Mouse (Mus musculus): ENCODE results near the gene Foxd1.

Foxd1 gene

DNA sequence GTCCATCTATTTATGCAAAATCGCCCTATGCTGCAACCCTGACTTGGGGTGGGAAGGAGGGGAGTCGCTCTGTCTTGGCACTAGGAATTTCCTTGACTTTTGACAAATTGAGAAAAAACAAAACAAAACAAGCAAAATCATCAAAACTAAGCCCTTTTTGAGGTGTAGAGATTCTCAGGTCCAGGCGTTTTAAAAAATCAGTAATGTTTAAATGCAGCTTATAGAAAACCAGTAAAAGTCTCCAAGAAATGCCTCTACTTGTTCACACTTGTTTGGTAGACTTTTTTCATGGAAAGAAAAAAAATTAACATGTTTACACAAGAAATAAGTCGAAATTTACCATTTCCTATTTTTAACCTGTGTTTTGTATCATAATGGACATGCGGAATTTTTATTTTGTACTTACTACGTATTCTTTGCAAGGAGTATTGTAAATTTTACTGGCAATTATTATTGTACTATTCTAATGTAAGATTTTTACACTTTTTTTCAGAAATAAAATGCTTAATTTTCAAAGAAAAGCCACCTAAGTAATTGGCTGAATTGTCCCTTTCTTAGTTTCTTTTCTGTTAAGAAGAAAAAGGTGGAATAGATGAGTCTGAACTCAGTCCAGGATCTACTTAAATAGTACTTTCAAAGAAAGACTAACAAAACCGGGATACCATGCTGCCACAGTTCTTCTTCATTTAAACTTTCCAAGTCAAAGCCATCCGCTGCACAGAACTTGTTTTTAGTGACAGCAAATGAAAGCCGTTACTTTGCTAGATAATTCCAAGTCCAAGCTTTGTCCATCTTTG is 2.3 kb downstream of the Foxd1 start:
- DNase-seq: no peak

DNA sequence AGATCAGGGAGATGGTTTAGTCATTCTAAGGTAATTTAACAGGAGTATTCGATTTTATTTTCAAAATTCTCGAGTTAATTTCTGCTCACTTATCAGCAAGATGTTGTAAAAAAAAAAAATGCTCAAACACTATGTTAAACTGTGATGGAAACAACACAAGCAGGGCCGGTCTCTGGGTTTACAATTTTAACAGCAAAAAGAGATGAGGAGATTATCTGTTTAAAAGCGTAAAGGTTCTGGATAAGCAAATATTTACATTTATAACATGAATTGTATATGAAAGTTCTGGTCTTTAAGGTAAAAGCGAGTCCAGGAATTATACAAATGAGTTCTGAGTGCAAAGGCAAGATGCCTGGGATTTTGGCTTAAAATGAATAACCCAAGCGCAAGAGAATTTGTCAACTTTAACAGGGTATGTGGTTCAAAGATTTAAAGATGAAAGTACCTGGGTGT is 3.0 kb downstream of the Foxd1 start:
- no peak for DNase-seq

DNA sequence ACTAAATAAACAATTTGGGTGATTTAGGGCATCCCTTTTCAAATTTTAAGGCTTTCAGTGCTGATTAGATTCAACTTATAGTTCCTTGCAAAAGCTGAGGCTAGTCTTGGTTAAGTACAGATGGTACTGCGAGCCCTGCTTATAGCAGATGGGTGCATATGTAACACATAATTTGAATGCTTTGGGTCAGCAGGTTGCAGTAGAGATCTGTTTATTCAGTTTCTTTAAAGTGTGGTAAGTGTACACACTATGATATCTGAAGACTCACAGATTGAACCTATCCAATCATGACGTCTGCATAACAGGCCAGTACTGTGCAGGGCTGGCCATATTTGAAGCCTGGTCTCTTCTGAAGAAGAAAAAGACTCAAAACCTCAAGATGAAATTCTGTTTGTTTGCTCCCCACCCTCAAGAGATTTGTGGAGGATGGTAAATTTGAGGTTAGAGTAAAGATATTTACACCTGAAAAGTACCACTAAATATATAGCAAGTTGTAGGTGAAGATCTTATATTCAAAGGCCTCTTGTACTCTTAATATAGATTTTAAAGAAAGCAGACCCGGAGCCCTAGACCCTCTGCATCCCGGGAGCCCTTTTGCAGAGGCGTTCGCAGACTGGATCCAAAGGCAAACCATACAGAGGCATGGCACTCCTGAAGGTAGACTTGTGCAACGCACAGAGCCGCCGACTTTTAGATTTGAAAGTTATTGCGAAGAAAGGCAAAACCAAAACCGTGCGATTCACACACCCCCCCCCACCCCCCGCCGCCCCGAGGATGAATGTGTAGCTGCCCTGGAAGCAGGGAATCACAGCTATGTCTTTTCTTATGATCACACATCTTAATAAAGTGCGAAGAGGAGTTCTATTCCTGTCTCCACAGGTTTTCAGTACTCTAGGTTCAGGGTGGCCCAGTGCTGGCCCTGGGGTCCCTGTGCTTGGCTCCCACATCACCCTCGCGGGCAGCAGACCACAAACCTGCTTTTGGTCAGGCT is 3.7 kb downstream of the Foxd1 start:
- DNase-seq: no peak

DNA sequence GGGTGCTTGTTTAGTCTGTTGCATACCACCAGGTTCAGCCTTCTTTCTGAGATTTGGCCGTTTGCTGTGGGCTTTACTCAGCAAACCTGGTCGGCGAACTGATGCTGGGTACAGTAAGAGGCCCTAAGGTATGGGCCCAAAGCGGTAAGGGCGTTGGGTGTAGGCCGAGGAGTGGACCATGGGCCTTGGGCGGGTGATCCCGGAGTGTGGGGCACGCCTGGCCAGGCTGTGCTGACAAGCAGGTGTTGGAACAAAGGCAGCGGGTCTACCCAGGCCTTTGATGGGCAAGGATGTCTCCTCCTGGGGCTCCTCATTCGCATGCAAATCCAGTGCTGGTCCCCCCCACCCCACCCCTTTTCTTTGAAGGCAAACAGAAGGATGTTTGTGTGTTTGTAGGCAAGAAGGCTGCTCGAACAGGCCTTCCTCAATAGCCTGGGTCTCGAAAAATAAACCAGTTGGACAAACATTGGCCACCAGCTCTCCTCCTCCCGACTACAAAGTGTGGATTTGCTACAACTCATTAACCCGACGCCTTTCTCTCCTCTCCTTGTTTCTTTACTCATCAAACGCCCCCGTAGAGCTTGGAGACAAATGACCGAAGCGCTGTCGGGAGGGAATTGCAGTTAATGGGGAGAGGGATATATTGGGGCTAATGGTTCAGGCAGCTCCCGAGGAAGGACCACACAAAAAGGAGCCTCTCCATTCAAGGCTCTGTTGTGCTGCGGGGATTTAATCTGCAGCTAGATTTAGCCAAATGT is 4.6 kb downstream of the Foxd1 start:
- no peak for DNase-seq

DNA sequence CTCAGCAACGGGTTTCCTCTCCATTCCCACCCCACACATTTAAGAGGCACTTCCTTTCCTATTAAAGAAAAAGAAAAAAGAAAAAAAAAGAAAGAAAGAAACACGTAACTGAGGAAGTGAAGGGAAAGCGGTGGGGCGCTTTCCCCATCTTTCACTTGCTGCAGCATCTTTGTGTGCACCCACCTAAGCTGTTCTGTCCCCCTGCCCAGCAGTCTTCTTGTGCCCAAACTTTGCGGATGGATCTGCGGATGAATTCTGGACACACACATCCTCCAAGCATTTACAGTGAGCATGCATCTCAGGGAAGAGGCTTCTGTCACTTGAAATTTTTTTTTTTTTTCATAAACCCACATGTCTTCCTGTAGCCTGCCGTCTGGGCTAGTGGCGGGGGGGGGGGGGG is 5.3 kb downstream of the Foxd1 start:
- no peak for DNase-seq

DNA sequence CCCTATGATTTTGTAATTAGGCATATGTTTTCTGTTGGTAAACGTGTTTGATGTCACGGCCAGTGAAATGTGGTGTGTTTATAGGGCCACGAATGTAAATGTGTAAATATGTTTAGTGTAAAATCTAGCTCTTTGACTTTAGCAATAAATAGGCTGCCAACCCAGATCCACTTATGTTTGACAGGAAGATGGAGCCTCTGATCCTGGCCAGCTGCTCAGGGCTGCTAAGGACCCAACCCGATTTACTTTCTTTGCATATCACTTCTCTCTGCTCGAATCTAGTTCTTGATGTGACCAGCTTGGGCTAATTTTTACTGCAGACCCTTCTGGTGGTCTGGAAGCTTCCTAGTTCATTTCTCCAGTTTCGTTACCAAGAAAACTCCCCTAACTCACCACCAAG is 6.3 kb downstream of the Foxd1 start:
- no peak for DNase-seq

DNA sequence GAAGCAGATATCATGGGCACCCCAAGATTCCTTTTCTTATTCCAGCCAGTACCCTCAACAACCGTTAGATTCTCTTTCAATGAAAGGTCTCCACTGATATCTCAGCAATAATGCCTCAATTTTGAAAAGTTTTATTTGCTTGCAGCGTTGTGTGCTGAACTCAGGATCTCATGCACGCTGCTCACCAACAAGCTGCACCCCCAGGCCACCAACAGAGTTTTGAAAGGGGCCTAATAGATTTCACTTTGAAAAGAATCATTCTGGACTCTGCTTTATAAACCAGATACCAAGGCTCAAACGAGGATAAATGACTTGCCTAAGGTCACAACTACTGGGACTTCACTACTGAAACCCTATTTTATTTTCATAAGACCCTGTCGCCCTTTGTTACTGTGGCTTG is 7.1 kb downstream of the Foxd1 start:
- no peak for DNase-seq

DNA sequence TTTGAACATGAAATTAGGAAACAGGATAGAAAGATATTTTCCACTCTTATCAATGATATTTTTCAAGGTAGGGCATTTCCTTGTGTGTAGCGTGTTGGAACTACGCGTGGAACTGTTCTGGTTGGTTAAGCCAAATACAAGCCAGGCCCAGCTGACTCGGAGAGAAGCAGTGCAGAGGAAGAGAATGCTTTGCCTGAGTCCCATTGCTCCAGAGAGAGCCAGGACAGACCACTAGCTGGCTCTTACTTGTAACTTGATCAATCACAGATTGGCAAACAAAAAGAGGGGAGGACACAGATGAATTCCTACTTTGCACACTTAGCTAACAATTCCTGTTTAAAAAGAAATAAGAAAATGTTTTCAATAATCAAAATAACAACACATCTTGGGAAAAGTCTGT is 9.0 kb downstream of the Foxd1 start:
- no peak for DNase-seq

DNA sequence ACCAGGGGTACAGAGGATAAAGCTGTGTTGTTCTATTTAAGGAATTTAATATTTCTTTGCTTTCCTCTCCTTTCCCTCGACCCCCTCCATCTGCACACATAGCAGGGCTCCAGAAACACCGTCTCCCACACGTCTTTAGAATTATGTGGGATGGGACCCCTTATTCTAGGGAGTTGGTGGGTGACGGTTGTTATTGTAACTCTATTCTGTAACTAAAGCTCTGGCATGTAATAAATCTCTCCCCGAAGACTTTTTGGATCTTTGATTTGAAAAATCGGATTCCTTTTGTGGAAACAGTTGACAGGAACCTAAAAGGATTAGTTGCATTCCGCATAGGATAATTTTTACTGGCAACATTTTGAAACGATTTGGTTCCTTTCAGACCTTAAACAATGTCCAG is 11.0 kb downstream of the Foxd1 start:
- no peak for DNase-seq

DNA sequence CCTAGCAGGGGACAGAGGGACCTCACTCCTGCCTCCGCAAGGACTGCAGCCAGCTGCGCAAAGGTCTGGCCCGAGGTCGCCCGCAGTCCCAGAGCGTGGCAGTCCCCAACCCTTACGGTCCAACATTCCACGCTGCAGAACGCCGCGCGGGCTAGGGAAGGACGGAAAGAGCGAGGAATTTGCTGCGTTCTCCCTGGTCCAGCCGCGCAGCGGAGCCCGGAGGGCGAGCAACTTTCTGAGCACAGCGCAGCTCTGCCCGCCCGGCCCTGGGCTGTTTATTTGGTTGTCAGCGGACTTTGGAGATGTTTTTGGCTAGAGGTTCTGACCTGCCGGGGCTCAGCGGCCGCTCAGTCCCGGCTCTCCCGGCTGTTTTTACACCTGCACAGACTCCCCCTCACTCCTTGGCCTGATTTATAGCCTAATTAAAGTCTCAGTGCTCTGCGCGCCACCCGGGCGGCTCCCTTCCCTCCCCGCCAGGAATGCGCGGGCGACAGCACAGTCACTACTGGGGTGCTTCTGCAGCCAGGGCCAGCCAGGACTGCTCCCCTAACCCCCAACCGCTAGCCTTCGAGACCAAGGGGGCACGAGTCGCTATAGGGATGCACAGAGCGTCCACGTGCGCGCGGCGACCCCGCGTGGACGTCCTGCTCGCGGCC is 11.9 kb downstream of the Foxd1 start:
- no peak for DNase-seq

DNA sequence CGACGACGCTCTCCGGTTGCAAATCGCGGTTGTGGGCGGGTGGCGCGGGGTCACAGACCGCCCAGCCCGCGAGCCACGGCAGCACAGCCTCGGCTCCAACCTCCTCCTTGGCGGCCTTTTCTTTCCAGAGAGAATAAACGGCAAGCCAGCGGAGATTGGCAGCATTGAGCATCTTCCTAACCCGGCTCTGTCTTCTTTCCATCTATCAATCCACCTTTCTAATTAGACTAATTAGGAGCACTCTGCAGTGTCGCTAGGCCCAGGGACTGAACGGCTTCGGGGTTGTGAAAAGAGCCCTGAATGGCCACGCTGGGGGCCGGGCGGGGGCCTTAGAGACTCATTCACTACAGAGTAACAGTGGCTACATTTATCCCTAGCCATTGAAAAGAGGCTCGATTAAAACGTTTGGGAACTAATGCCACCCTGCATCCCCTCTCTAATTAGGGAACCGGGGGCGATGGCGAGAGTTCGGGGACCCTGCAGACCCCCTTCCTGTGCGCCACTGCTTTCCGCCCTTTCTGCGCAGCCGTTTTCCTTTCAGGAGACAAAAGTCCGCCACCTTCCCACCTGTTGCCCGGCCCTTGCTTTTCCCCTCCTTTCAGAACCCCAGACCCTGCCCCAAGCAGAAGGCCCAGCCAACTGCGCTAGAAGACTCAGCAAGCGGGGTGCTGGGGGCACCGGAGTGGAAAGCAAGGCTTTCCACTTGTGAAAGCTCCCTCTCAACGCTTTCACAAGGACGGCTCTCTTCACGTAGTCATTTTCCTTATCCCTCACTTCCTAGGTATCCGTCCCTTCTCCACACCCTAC is 12.6 kb downstream of the Foxd1 start:
- DNase-seq: no peak

DNA sequence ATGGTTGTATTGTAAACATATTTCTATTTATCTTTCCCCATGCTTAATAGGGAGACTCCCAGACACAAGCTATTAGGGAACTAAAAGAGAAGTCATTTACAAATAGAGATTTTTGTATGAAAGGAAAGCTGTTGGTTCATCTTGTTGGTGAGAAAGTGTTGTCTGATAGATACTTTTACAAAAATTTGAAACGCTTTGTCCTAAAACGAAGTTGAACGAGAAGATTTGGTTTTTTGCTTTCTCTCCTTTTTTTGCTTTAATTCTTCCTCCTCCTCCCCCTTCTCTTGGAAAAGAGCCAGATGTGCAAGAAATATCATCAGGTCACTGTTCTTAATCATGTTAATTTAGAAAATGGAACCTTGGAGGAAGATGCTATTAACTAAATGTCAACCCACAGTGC is 13.6 kb downstream of the Foxd1 start:
- DNase-seq: no peak

DNA sequence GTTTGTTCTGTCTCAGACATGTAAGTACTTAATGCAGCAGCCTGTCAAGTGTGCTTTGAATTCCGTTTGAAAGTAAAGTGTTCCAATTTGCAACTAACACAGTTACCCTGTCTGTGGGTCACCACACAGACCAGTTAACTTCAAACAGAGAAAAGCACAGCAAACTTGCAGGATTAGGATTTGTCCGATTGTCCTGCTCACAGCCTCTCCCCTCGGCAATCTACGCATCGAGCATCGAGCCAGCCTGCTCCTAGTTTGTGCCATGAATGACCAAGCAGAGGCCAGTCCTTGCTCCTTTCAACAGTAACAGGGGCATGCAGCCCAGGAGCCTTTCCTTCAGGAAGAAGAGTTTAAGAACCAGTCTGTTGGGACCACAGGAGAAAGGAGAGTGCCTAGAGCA is 15.0 kb downstream of the Foxd1 start:
- DNase-seq: no peak

DNA sequence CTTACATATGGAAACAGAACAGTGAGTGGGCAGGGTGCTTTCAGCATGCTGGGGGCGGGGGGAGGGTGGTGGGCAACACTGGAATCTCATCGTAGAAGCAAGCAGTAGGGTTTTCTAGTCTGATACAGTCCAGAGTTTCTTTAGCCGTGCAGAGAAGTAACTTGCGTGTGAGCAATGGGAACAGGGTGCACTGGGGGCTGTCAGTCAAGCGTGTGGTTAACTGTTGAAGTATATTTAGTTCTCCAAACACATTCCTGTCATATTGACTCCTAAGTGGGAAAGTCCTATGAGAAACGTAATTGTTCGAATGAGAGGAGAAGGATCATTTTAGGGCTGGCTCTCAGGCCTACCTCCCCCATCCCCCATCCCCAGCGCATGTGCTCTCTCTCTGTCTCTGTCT is 20.5 kb downstream of the Foxd1 start:
- DNase-seq: no peak

DNA sequence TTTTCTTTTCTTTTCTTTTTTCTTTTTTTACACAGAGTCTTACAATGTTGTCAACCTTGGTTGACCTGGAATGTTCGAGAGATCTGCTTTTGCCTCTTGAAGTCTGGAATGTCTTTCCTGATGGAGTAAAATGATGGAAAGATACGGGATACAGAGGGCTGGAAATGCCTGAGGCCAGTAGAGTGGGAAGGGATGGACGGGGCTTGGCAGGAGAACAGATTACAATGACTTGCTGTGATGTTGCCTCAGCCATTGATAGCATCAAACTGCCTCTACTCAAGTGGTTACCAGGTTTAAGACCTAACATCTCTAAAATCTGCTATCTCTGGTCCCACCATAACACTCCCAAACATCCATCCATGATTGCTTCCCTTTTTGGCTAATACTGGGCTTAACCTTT is 20.9 kb downstream of the Foxd1 start:
- DNase-seq: no peak

DNA sequence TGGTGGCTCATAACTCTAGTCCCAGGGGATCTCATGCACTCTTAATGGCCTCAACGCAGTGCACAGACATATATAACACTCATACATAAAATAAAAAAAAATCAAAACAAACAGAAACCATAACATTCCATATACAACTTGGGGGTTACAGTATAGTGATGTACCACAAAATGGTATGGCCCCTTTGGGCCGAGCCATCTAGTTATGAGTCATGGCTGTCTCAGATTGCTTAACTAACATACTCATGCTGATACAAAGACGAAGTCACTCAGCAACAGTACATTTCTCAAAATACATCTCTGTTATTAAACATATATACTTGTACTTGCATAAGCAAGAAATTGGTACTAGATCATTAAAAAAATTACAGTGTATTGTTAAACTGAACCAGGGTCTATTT is 23.7 kb downstream of the Foxd1 start:
- no peak for DNase-seq

DNA sequence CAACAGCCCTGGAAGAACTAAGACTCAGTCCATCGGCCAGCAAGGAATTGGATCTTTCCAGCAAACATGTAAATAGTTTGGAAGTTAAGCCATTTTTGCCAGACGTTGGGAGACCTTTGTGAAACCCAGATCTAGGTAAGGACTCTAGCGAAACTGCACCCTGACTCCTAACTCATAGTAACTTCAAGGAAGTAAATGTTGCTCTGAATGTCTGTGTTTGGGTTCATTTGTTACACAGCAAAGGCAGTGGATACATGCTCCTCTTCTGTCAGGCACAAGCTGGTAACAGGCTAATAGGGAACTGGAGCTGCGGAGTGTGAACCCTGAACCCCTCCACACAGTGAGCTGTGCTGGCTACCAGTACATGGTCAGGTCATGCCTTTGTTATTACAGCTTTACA is 28.7 kb downstream of the Foxd1 start:
- DNase-seq: no peak

DNA sequence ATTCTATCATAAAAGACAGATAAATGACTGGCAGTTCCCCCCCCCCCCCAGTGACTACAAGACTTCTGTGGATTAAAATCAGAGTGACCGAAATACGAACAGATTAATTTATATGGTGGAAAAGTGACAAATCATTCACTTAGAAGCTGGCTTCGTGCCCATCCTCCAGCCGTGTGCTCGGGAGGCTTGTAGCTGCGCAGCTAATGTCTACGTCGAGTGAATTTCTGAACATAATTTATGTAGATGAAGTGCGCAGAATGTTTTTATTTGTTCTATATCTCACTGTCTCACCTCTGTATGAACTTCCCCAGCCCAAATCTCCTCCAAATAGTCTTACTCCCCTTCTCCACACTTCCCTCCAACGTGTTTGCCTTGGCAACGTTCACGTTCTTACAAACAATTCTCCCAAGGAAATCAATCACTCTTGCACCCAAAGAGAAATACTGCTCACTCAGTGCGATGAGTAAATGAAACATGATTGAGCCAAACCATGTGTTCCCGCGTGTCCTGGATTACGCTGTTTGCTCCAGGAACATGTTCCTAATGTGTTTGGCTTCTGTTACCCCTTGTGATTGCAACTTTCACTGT is 30.0 kb downstream of the Foxd1 start:
- no peak for DNase-seq

DNA sequence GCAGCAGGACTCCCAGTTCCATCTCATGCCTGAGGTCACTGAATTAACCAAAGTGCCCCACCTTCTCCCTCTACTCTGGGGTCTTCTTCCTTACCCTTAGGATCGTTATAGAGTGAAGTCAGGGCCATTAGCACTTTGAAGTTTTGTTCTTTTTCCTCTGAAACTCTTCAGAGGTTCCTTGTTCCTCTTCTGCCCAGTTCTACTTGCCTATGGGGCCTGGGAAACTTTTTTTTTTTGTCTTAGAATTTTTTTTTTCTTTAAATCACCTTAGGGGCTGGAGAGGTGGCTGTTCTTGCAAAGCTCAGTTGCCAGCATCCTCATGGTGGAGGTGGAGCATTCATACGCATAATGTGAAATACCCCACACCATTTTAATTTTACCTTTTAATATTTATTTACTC is 31.8 kb downstream of the Foxd1 start:
- no peak for DNase-seq

DNA sequence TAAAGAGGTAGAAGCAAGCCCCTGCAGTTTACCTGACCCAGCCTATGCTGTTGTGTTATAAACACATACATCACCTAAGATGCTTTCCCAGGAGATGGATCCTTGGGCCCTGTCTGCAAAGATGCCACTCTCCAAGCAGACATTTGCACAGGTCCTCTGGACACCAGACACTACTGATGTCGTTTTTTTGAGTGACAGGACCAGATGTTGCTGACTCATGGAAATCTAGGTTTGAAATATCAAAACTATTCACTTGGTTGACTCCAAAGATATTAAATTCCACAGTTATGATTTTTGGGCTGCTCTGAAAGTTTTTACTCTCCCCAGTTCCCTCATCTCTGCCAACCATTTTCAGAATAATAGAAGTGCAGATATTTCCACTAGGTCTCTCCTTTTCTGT is 35.0 kb downstream of the Foxd1 start:
- no peak for DNase-seq

DNA sequence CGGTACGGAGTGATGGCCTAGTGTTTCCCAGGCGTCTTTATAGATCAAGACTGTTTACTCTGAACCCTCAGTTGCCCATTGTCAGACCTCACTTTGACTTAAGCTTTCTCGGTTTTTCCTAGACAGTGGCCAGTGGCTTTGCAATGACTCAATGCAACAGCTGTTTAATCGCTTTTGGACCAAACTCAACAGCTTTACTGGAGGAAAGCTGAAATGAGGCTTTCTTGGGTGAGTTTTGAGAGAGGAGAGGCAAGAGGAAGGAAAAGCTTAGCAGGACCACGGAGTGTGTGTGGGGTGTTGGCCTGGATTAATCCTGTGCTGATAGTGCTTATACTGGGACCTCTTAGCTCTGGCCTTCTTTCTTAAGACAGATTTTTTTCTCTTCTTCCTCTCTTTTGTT is 36.3 kb downstream of the Foxd1 start:
- no peak for DNase-seq
